Mouse (Mus musculus): ENCODE results near the gene Ankrd9. TPM values are rescaled to one million over a fixed set of nuclear protein-coding genes. Genes with fewer than 3 reads are reported as not detected.

Ankrd9 gene
- polyA plus RNA-seq, 1 experiment from 2014 or later: 10.8 TPM

- Histone ChIP-seq H3K4me1 (ENCODE audit: control insufficient read depth in 2 of 2, insufficient read depth in 2 of 2, low read length in 2 of 2) (peaks cover 7 to 8% of the 10 kb centered on the region in 2 experiments), H3K4me3 (ENCODE audit: control insufficient read depth in 1 of 2, insufficient read depth in 1 of 2, low read depth in 1 of 2, low read length in 2 of 2) (no peak overlapping the region), H3K9ac (ENCODE audit: low read length) (no peak overlapping the region; the same call in 1 of the 2 replicates), H3K9me3 (ENCODE audit: control insufficient read depth, low read length) (no peaks in the 10 kb centered on the region), H3K4me2 (ENCODE audit: low read length) (no peak overlapping the region), H3K36me3 (ENCODE audit: control insufficient read depth, insufficient read depth, low read length) (peaks cover 57% of the 10 kb centered on the region), H3K27me3 (ENCODE audit: control insufficient read depth, insufficient read depth, low read length) (no peaks in the 10 kb centered on the region), H3K27ac (replicated peaks in 1 of 2; ENCODE audit: control insufficient read depth in 1 of 2, insufficient read depth in 1 of 2, low read depth in 2 of 2, low read length in 2 of 2) (no peak overlapping the region)
- WGBS: 64% methylated on average over 7 of the region's 7 CpGs
- no peak for ATAC-seq (ENCODE audit: insufficient number of reproducible peaks, insufficient read depth, low FRiP score, low read depth)
These were observed 4.5 kb downstream of the Ankrd9 start for GRCm38 (mm10) chr12:110974295-110974694.

GRCm38 (mm10) chr12:110973829-110974228 is 5.0 kb downstream of the Ankrd9 start:
- 86% methylated on average over 4 of the region's 4 CpGs for WGBS
- H3K36me3 ChIP-seq (ENCODE audit: control insufficient read depth, insufficient read depth, low read length): peaks cover 61% of the 10 kb centered on the region

DNA sequence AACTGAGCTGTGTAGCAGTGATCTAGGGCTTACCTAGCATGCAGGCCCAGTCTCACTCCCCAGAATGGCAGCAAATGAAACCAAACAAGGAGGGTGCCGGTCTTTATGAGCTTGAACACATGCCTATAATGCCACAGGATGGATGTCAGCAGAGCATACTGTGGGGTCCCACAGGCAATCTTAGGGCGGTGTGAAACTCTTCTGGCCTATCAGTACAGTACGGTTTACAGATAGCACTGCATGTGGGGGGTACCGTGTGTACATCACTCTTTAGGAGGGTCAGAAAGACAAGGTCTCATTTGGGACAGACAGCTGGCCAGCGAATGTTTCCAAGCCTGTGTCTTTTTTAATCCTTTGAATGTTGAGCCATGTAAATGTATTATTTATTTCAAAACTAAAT is 6.9 kb downstream of the Ankrd9 start:
- no peak overlapping the region for H3K27ac ChIP-seq (replicated peaks in 1 of 2; ENCODE audit: control insufficient read depth in 1 of 2, insufficient read depth in 1 of 2, low read depth in 2 of 2, low read length in 2 of 2)
- H3K4me2 ChIP-seq (ENCODE audit: low read length): no peak overlapping the region
- no peaks in the 10 kb centered on the region for H3K27me3 ChIP-seq (ENCODE audit: control insufficient read depth, insufficient read depth, low read length)
- no peak for ATAC-seq (ENCODE audit: insufficient number of reproducible peaks, insufficient read depth, low FRiP score, low read depth)
- H3K9ac ChIP-seq (ENCODE audit: low read length): no peak overlapping the region
- 83% methylated on average over 5 of the region's 5 CpGs for WGBS
- H3K36me3 ChIP-seq (ENCODE audit: control insufficient read depth, insufficient read depth, low read length): peaks cover 74% of the 10 kb centered on the region
- no peaks in the 10 kb centered on the region for H3K9me3 ChIP-seq (ENCODE audit: control insufficient read depth, low read length)
- no peak overlapping the region for H3K4me3 ChIP-seq (ENCODE audit: control insufficient read depth in 1 of 2, insufficient read depth in 1 of 2, low read depth in 1 of 2, low read length in 2 of 2)
- 0 out of 4 replicates have a peak, but pooled peaks cover 0 to 2% of the 10 kb centered on the region in 2 experiments for H3K4me1 ChIP-seq (ENCODE audit: control insufficient read depth in 2 of 2, insufficient read depth in 2 of 2, low read length in 2 of 2)

More at GRCm38 (mm10) chr12:110973829-110974228, 5.0 kb downstream of the Ankrd9 start:
- no peaks in the 10 kb centered on the region for H3K9me3 ChIP-seq (ENCODE audit: control insufficient read depth, low read length)
- no peak for ATAC-seq (ENCODE audit: insufficient number of reproducible peaks, insufficient read depth, low FRiP score, low read depth)
- no peak overlapping the region for H3K4me2 ChIP-seq (ENCODE audit: low read length)
- H3K4me3 ChIP-seq (ENCODE audit: control insufficient read depth in 1 of 2, insufficient read depth in 1 of 2, low read depth in 1 of 2, low read length in 2 of 2): no peak overlapping the region
- no peaks in the 10 kb centered on the region for H3K27me3 ChIP-seq (ENCODE audit: control insufficient read depth, insufficient read depth, low read length)
- H3K4me1 ChIP-seq (ENCODE audit: control insufficient read depth in 2 of 2, insufficient read depth in 2 of 2, low read length in 2 of 2): peaks cover 5 to 7% of the 10 kb centered on the region in 2 experiments
- H3K9ac ChIP-seq (ENCODE audit: low read length): no peak overlapping the region
- no peak overlapping the region for H3K27ac ChIP-seq (replicated peaks in 1 of 2; ENCODE audit: control insufficient read depth in 1 of 2, insufficient read depth in 1 of 2, low read depth in 2 of 2, low read length in 2 of 2)

DNA sequence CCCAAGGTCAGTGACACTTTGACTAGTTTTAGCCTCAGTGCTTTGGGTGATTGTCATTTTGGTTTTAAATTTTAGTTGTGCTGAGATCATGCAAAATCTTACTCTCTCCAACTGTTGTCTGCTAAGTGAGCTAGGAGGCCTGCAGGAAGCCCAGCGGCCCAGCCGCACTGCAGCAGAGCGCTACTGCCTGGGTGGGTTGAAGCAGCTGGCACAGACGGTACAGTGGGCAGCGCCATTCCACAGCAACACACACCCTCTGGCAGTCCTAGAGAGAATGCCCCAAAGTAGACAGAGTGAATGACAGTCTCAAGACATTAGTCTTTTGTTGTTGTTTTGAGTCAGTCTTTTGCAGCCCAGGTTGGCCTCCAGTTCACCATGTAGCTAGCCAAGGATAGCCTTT is 8.4 kb downstream of the Ankrd9 start:
- Histone ChIP-seq H3K4me1 (ENCODE audit: control insufficient read depth in 2 of 2, insufficient read depth in 2 of 2, low read length in 2 of 2) (0 out of 4 replicates have a peak, but pooled peaks cover 0 to 4% of the 10 kb centered on the region in 2 experiments), H3K27ac (replicated peaks in 1 of 2; ENCODE audit: control insufficient read depth in 1 of 2, insufficient read depth in 1 of 2, low read depth in 2 of 2, low read length in 2 of 2) (no peak overlapping the region), H3K9me3 (ENCODE audit: control insufficient read depth, low read length) (no peaks in the 10 kb centered on the region), H3K4me3 (ENCODE audit: control insufficient read depth in 1 of 2, insufficient read depth in 1 of 2, low read depth in 1 of 2, low read length in 2 of 2) (no peak overlapping the region), H3K36me3 (ENCODE audit: control insufficient read depth, insufficient read depth, low read length) (peaks cover 58% of the 10 kb centered on the region), H3K4me2 (ENCODE audit: low read length) (no peak overlapping the region), H3K9ac (ENCODE audit: low read length) (no peak overlapping the region), H3K27me3 (ENCODE audit: control insufficient read depth, insufficient read depth, low read length) (no peaks in the 10 kb centered on the region)
- no peak for ATAC-seq (ENCODE audit: insufficient number of reproducible peaks, insufficient read depth, low FRiP score, low read depth)
- WGBS: 94% methylated on average over 5 of the region's 5 CpGs

DNA sequence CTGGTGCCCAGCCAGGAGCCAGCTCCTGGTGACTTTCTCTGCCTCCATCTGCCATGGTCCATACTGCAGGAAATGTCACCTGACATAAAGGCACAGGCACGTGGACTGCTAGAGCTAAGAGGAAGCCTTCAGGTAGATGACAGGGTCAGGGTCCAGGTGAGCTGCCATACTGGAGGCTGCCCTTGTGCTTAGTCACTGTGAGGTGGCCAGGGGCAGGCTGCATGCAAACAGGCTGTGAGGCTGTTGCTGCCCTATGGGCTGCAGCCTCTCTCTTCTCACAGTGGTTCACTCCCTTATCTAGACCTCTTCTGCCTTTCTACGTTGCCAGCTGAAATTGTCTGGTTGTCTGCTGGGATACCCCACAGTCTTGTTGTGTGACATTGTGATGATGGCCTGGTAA is 11.7 kb downstream of the Ankrd9 start:
- Histone ChIP-seq H3K4me2 (ENCODE audit: low read length) (no peak overlapping the region), H3K4me1 (ENCODE audit: control insufficient read depth in 2 of 2, insufficient read depth in 2 of 2, low read length in 2 of 2) (0 out of 4 replicates have a peak, but pooled peaks cover 0 to 3% of the 10 kb centered on the region in 2 experiments), H3K9ac (ENCODE audit: low read length) (no peak overlapping the region), H3K27ac (replicated peaks in 1 of 2; ENCODE audit: control insufficient read depth in 1 of 2, insufficient read depth in 1 of 2, low read depth in 2 of 2, low read length in 2 of 2) (no peak overlapping the region), H3K9me3 (ENCODE audit: control insufficient read depth, low read length) (no peaks in the 10 kb centered on the region), H3K4me3 (ENCODE audit: control insufficient read depth in 1 of 2, insufficient read depth in 1 of 2, low read depth in 1 of 2, low read length in 2 of 2) (no peak overlapping the region), H3K36me3 (ENCODE audit: control insufficient read depth, insufficient read depth, low read length) (peaks cover 30% of the 10 kb centered on the region), H3K27me3 (ENCODE audit: control insufficient read depth, insufficient read depth, low read length) (no peaks in the 10 kb centered on the region)
- ATAC-seq (ENCODE audit: insufficient number of reproducible peaks, insufficient read depth, low FRiP score, low read depth): no peak
- 53% methylated on average over 2 of the region's 2 CpGs for WGBS

DNA sequence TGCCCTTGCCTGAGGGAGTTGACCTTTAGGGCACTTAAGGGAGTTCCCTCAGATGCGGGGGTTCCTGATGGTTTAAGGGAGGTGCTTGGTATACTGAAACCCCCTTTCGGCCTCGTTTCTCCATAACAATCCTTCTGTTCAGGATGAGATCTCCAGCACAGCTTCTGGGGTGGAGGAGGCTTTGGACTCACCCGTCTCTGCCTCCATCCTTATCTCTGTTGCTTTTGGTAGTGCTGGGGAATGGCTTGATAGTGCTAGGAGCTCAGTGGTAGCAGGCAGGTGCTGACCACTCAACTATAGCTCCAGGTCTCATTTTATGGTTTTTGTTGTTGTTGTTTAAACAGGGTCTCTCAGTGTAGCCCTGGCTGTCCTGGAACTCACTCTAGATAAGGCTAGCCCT is 12.8 kb downstream of the Ankrd9 start:
- Histone ChIP-seq H3K4me1 (ENCODE audit: control insufficient read depth in 2 of 2, insufficient read depth in 2 of 2, low read length in 2 of 2) (peaks cover 0 to 6% of the 10 kb centered on the region in 2 experiments; a peak in 2 of 4 replicates), H3K27me3 (ENCODE audit: control insufficient read depth, insufficient read depth, low read length) (no peaks in the 10 kb centered on the region), H3K36me3 (ENCODE audit: control insufficient read depth, insufficient read depth, low read length) (peaks cover 30% of the 10 kb centered on the region), H3K27ac (replicated peaks in 1 of 2; ENCODE audit: control insufficient read depth in 1 of 2, insufficient read depth in 1 of 2, low read depth in 2 of 2, low read length in 2 of 2) (no peak overlapping the region), H3K9me3 (ENCODE audit: control insufficient read depth, low read length) (no peaks in the 10 kb centered on the region), H3K4me2 (ENCODE audit: low read length) (no peak overlapping the region), H3K9ac (ENCODE audit: low read length) (no peak overlapping the region), H3K4me3 (ENCODE audit: control insufficient read depth in 1 of 2, insufficient read depth in 1 of 2, low read depth in 1 of 2, low read length in 2 of 2) (no peak overlapping the region)
- no peak for ATAC-seq (ENCODE audit: insufficient number of reproducible peaks, insufficient read depth, low FRiP score, low read depth)
- WGBS: 64% methylated on average over 4 of the region's 4 CpGs

DNA sequence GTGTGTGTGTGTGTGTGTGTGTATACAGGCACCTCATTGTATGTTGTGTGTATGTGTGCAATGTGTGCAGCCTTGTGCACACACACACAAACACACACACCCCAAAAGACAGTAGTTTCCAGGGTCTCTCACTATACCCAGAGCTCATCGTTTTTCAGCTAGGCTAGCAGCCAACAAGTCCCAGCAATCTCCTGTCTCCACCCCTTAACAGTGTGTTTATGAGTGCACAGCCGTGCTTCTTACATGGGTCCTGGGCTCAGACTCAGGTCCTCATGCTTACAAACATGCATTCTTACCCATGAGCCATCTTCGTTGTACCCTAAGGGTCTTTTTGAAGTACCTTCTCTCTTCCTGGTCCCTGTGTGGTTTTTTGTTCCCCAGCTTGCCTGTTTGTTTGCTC is 13.3 kb downstream of the Ankrd9 start:
- Histone ChIP-seq H3K9me3 (ENCODE audit: control insufficient read depth, low read length) (no peaks in the 10 kb centered on the region), H3K27ac (replicated peaks in 1 of 2; ENCODE audit: control insufficient read depth in 1 of 2, insufficient read depth in 1 of 2, low read depth in 2 of 2, low read length in 2 of 2) (no peak overlapping the region), H3K4me2 (ENCODE audit: low read length) (no peak overlapping the region), H3K27me3 (ENCODE audit: control insufficient read depth, insufficient read depth, low read length) (no peaks in the 10 kb centered on the region), H3K9ac (ENCODE audit: low read length) (no peak overlapping the region), H3K4me1 (ENCODE audit: control insufficient read depth in 2 of 2, insufficient read depth in 2 of 2, low read length in 2 of 2) (peaks cover 0 to 6% of the 10 kb centered on the region in 2 experiments; a peak in 2 of 4 replicates), H3K36me3 (ENCODE audit: control insufficient read depth, insufficient read depth, low read length) (peaks cover 28% of the 10 kb centered on the region), H3K4me3 (ENCODE audit: control insufficient read depth in 1 of 2, insufficient read depth in 1 of 2, low read depth in 1 of 2, low read length in 2 of 2) (no peak overlapping the region)
- WGBS: 59% methylated on average over 3 of the region's 3 CpGs
- ATAC-seq (ENCODE audit: insufficient number of reproducible peaks, insufficient read depth, low FRiP score, low read depth): no peak

GRCm38 (mm10) chr12:110961973-110962372 is 16.9 kb downstream of the Ankrd9 start:
- 39% methylated on average over 2 of the region's 2 CpGs for WGBS
- no peak overlapping the region for H3K27ac ChIP-seq (replicated peaks in 1 of 2; ENCODE audit: control insufficient read depth in 1 of 2, insufficient read depth in 1 of 2, low read depth in 2 of 2, low read length in 2 of 2)
- no peaks in the 10 kb centered on the region for H3K27me3 ChIP-seq (ENCODE audit: control insufficient read depth, insufficient read depth, low read length)
- no peaks in the 10 kb centered on the region for H3K9me3 ChIP-seq (ENCODE audit: control insufficient read depth, low read length)
- H3K4me2 ChIP-seq (ENCODE audit: low read length): no peak overlapping the region
- ATAC-seq (ENCODE audit: insufficient number of reproducible peaks, insufficient read depth, low FRiP score, low read depth): no peak
- peaks cover 15% of the 10 kb centered on the region for H3K36me3 ChIP-seq (ENCODE audit: control insufficient read depth, insufficient read depth, low read length)
- H3K4me3 ChIP-seq (ENCODE audit: control insufficient read depth in 1 of 2, insufficient read depth in 1 of 2, low read depth in 1 of 2, low read length in 2 of 2): no peak overlapping the region
- peaks cover 0 to 6% of the 10 kb centered on the region in 2 experiments; a peak in 2 of 4 replicates for H3K4me1 ChIP-seq (ENCODE audit: control insufficient read depth in 2 of 2, insufficient read depth in 2 of 2, low read length in 2 of 2)
- H3K9ac ChIP-seq (ENCODE audit: low read length): no peak overlapping the region

All from heart, embryonic 14.5 days (tissue).